ENCODE assay signal across 11 mouse cellular contexts in genomic region chr1:162625229-162625628, GRCm38 (mm10). TPM values are rescaled to one million over a fixed set of nuclear protein-coding genes. Genes with fewer than 3 reads are reported as not detected.
A peak's percentile ranks its signal among the peaks of the same experiment; 100 is the strongest.
DNase-seq lines count a peak whose midpoint lies in the region; ATAC-seq and TF ChIP-seq lines count a peak whose summit lies in the region.
"Had no signal": no experiment of that assay in that cellular context is flagged by ENCODE, and none has a peak within 500 bp of the region (broad histone marks: within the 10 kb centered on the region; RNA-seq: fewer than 3 reads in every experiment).

No protein-coding gene starts in this region.

- in situ Hi-C loops in CH12.LX (cut with MboI; ENCODE audit: low pct_ligation_motif_present, low pct_unique_long_range_greater_than_20kb, low sequenced_read_pairs) = no loop called here

- no peaks in the 10 kb centered on the region for H3K79me2 ChIP-seq in CH12.LX (replicated peaks; ENCODE audit: control insufficient read depth, extremely low read depth, insufficient read depth, poor library complexity, severe bottlenecking)

- no peaks in the 10 kb centered on the region for H3K9me3 ChIP-seq in heart, embryonic 10.5 days
- no peaks in the 10 kb centered on the region for H3K9me3 ChIP-seq in CH12.LX (replicated peaks; ENCODE audit: low read length)
- H3K9me3 ChIP-seq in lung, embryonic 16.5 days (ENCODE audit: control insufficient read depth, low read length) = no peaks in the 10 kb centered on the region

- H3K27ac ChIP-seq in heart, embryonic 10.5 days = no peak overlapping the region
- no peak overlapping the region for H3K27ac ChIP-seq in CH12.LX (ENCODE audit: insufficient read depth, low read depth)
- no peak overlapping the region for H3K27ac ChIP-seq in lung, embryonic 16.5 days (ENCODE audit: low read length)
- H3K27ac ChIP-seq: left cerebral cortex, adult 2 months had no signal

- H3K27me3 ChIP-seq in heart, embryonic 10.5 days (ENCODE audit: insufficient read depth, poor library complexity, severe bottlenecking) = no peaks in the 10 kb centered on the region
- H3K27me3 ChIP-seq in CH12.LX (replicated peaks) = no peaks in the 10 kb centered on the region
- H3K27me3 ChIP-seq in lung, embryonic 16.5 days (ENCODE audit: control insufficient read depth, insufficient read depth, low read depth, low read length) = no peaks in the 10 kb centered on the region

- H3K4me3 ChIP-seq in heart, embryonic 10.5 days = no peak overlapping the region
- H3K4me3 ChIP-seq in CH12.LX (replicated peaks in 1 of 3; ENCODE audit: low read depth in 2 of 3, low read length in 2 of 3, poor library complexity in 1 of 3) = no peak overlapping the region
- no peak overlapping the region for H3K4me3 ChIP-seq in lung, embryonic 16.5 days (ENCODE audit: low read length)
- H3K4me3 ChIP-seq: left cerebral cortex, adult 2 months had no signal

- peaks cover 10% of the 10 kb centered on the region for H3K4me1 ChIP-seq in heart, embryonic 10.5 days
- H3K4me1 ChIP-seq in CH12.LX (ENCODE audit: control insufficient read depth in 1 of 2, insufficient read depth in 2 of 2) = peaks cover 0 to 4% of the 10 kb centered on the region in 2 experiments; a peak in 1 of 4 replicates
- peaks cover 3% of the 10 kb centered on the region; the same call in 1 of the 2 replicates for H3K4me1 ChIP-seq in lung, embryonic 16.5 days (replicated peaks; ENCODE audit: control insufficient read depth, insufficient read depth, low read length)

- no peak overlapping the region for H3K9ac ChIP-seq in CH12.LX (ENCODE audit: insufficient read depth, low read depth)
- no peak overlapping the region for H3K9ac ChIP-seq in lung, embryonic 16.5 days (ENCODE audit: low read length)

- no peak for TF ChIP-seq POLR2A in CH12.LX (IDR thresholded peaks at IDR 0.05; ENCODE audit: low read depth, low read length)

- ATAC-seq in lung, embryonic 16.5 days (ENCODE audit: low read depth) = 0 out of 2 replicates have a peak, but pooled peaks have one; percentile 20
- ATAC-seq in activated CD4-positive, CD25-positive, alpha-beta regulatory T cell, adult 4 months = no peak

- dilution Hi-C loops in CH12.LX (cut with MboI; ENCODE audit: extremely low pct_ligation_motif_present, extremely low pct_unique_long_range_greater_than_20kb, low sequenced_read_pairs) = no loop called here

- TF ChIP-seq EP300 in CH12.LX (IDR thresholded peaks at IDR 0.05; ENCODE audit: low read length) = no peak

- DNase-seq in heart, embryonic 10.5 days (ENCODE audit: low spot score) = peak; percentile 36
- no peak for DNase-seq in heart, postnatal 4 days
- DNase-seq in CH12.LX (ENCODE audit: extremely low read depth) = peak; percentile 13
- DNase-seq in spleen, adult 12 weeks (ENCODE audit: low spot score) = peak; percentile 8
- no peak for DNase-seq in Muller cell, postnatal 12 days (ENCODE audit: inconsistent ontology term)
- no peak for DNase-seq in kidney, postnatal 14 days
- DNase-seq: right cerebral cortex, postnatal 25 days had no signal

- no peak overlapping the region for H3K4me2 ChIP-seq in CH12.LX (ENCODE audit: insufficient read depth, low read depth, poor library complexity, severe bottlenecking)
- 0 out of 2 replicates have a peak overlapping the region, but pooled peaks have one; percentile 20 for H3K4me2 ChIP-seq in lung, embryonic 16.5 days (ENCODE audit: low read depth, low read length)

- H3K36me3 ChIP-seq in heart, embryonic 10.5 days = no peaks in the 10 kb centered on the region
- no peaks in the 10 kb centered on the region for H3K36me3 ChIP-seq in CH12.LX (replicated peaks in 1 of 2; ENCODE audit: control insufficient read depth in 1 of 2, insufficient read depth in 1 of 2, low read length in 1 of 2)
- no peaks in the 10 kb centered on the region for H3K36me3 ChIP-seq in lung, embryonic 16.5 days (ENCODE audit: control insufficient read depth, insufficient read depth, low read length)

- no peak for TF ChIP-seq CTCF in CH12.LX (conservative IDR thresholded peaks at IDR 0.05 in 1 of 2, IDR thresholded peaks at IDR 0.05 in 1 of 2; ENCODE audit: low read depth in 2 of 2, low read length in 2 of 2)

- no peak for TF ChIP-seq RAD21 in CH12.LX (IDR thresholded peaks at IDR 0.05; ENCODE audit: low read depth, low read length)

- WGBS in heart, embryonic 10.5 days = 43% methylated on average over 7 of the region's 7 CpGs
- WGBS in lung, embryonic 16.5 days = 26% methylated on average over 7 of the region's 7 CpGs

TF ChIP-seq in CH12.LX, 34 proteins besides CTCF, POLR2A, EP300 and RAD21:
- TF ChIP-seq SMC3 (IDR thresholded peaks at IDR 0.05; ENCODE audit: low read depth, low read length) (no peak), ZNF384 (IDR thresholded peaks at IDR 0.05; ENCODE audit: low read depth, low read length) (peak; percentile 66)

RNA-seq across cellular contexts. Expression of gene Myoc, which starts 13.7 kb away (rescaled TPM):
- not detected in 2 replicates for polyA plus RNA-seq in heart, embryonic 10.5 days (2016; fragmentation: Nextera tagmentation; extraction: Ambion mirVana)
- total RNA-seq in heart, postnatal 4 days (2021) = under 1 TPM in 1 of 2 experiments, not detected in 1; 0.11 TPM
- not detected in 2 replicates for total RNA-seq in CH12.LX (2012; rRNA removed)
- not detected in 2 replicates for total RNA-seq in CH12.LX (2014; rRNA removed)
- not detected in 2 replicates for polyA plus RNA-seq in CH12.LX (2012; ENCODE audit: insufficient read length, low read depth)
- 0.09 TPM in 1 of 2 replicates, not detected in the other for polyA plus RNA-seq in lung, embryonic 16.5 days (2015; fragmentation: Nextera tagmentation; extraction: Ambion mirVana)
- not detected for polyA plus RNA-seq in activated CD4-positive, CD25-positive, alpha-beta regulatory T cell, adult 4 months (2017; shearing (Covaris generic))

RNA-seq across cellular contexts. Expression of gene Myocos, which starts 32.8 kb away (rescaled TPM):
- polyA plus RNA-seq in heart, embryonic 10.5 days (2016; fragmentation: Nextera tagmentation; extraction: Ambion mirVana) = not detected in 2 replicates
- not detected for total RNA-seq in heart, postnatal 4 days (2021)
- total RNA-seq in CH12.LX (2012; rRNA removed) (not detected in 2 replicates), CH12.LX (2014; rRNA removed) (not detected in 2 replicates)
- polyA plus RNA-seq in CH12.LX (2012; ENCODE audit: insufficient read length, low read depth) = not detected in 2 replicates
- polyA plus RNA-seq in lung, embryonic 16.5 days (2015; fragmentation: Nextera tagmentation; extraction: Ambion mirVana) = not detected in 2 replicates
- not detected for polyA plus RNA-seq in activated CD4-positive, CD25-positive, alpha-beta regulatory T cell, adult 4 months (2017; shearing (Covaris generic))
- total RNA-seq: heart, postnatal 36 days; left cerebral cortex, adult 2 months had no signal

RNA-seq across cellular contexts. Expression of gene Vamp4, which starts 54.9 kb away (rescaled TPM):
- polyA plus RNA-seq in heart, embryonic 10.5 days (2016; fragmentation: Nextera tagmentation; extraction: Ambion mirVana) = 33.9 and 39.1 TPM in 2 replicates
- 10 to 100 TPM; 18.2 to 18.8 TPM for total RNA-seq in heart, postnatal 4 days (2021)
- total RNA-seq in CH12.LX (2012; rRNA removed) (17.9 and 18.0 TPM in 2 replicates), CH12.LX (2014; rRNA removed) (38.5 and 46.0 TPM in 2 replicates)
- 36.8 and 43.4 TPM in 2 replicates for polyA plus RNA-seq in CH12.LX (2012; ENCODE audit: insufficient read length, low read depth)
- 52.3 and 57.7 TPM in 2 replicates for polyA plus RNA-seq in lung, embryonic 16.5 days (2015; fragmentation: Nextera tagmentation; extraction: Ambion mirVana)
- 10 to 100 TPM; 86.2 to 94.2 TPM for polyA plus RNA-seq in activated CD4-positive, CD25-positive, alpha-beta regulatory T cell, adult 4 months (2017; shearing (Covaris generic))

Comparison
In these comparisons a context has a peak if more than half of its experiments do, and no peak if none do; other contexts are left out.
1. DNase-seq: peak in heart, embryonic 10.5 days (single experiment), CH12.LX (single experiment) and spleen, adult 12 weeks (single experiment); none in heart, postnatal 4 days (single experiment), Muller cell, postnatal 12 days (single experiment) and kidney, postnatal 14 days (single experiment).